Mouse (Mus musculus) regulatory T cell (primary cell): ENCODE measurements around the gene Olfr1052.
"Not testable (repeated sequence)": the region's sequence is repeated elsewhere in the genome, so short reads cannot be mapped to it uniquely, and the experiment has no call there.

ENCODE experiments used
- in situ Hi-C: fragments of 300-600 bp; cut with MboI, MseI; formaldehyde crosslinking; loops from one replicate; pipeline ENCODE4 v1.15.1; 2025; ENCODE audit warnings: high pct_unique_total_duplicates

Olfr1052 gene

DNA sequence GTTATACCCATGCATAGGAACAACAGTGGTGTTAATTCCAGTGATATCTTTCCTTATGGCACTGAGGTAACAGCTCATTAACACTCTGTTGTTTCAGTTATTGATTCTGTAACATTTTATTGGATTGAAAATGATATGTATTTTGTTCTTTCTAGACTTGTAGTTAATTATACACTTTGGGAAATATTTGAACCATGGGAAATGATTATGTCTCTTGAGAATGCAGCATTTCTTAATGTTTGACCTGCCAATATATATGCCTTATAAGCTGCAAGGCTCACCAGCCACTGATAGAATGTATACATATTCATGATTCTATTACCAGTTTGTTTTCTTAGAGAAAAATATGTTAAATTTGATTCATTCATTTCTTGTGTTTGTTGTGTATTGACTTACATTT lies at the start of gene Olfr1052:
TSS of gene Olfr1052 (plus strand) at position 301 of the 400 bp plus-strand sequence.
- in situ Hi-C loops: no loop called here

DNA sequence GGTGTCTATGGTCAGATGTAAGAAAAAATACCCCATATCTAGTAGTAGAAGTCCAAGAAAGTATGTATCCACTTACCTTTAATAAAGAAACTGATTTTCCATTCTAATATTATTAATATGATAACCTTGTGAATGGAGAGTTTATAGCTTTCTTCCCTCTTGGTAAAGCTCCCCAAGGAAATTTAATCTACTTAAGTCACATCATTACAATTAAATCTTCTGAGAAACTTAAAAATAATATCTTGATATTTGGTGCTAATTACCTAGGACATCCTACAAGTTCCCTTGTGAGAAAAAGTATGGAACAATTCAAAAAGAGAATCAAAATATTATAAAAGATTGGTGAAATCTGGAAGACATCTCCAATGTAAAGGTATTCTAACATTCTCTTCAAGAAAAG lies 34.0 kb upstream of the Olfr1052 start, which contains the start of gene Olfr1049:
TSS of gene Olfr1049 (minus strand) at position 101 of the 400 bp plus-strand sequence.
- in situ Hi-C loops: not testable (repeated sequence)

GRCm38 (mm10) chr2:86278988-86279387 lies 13.3 kb upstream of the Olfr1052 start, which contains the start of gene Olfr1051:
Gene Olfr1051 (minus strand): TSS chr2:86279088.
- in situ Hi-C loops: not testable (repeated sequence)

- in situ Hi-C loops: no loop called here
These were observed 22.9 kb downstream of the Olfr1052 start, which contains the start of gene Olfr1053 for GRCm38 (mm10) chr2:86315184-86315583. Gene Olfr1053 (minus strand): TSS chr2:86315284.

DNA sequence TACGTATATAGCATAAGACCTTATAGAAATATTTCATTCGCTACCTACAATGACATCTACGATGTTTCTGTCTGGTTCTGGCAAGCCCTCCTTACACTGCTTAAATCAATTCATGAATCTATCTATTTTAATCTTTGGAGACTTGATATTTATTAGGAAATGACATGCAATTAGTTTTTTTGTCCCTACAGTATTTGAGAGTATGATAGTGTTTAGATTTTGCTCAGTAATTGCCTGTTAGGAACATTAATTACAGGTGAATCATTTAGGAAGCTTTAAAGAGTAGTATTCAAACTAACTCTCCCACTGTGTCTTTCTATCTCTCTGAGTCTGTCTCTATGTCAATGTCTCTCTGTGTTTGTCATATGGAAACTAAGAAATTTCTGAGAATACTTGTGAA lies 43.1 kb downstream of the Olfr1052 start, which contains the start of gene Olfr1054:
TSS of gene Olfr1054 (minus strand) at position 101 of the 400 bp plus-strand sequence.
- in situ Hi-C loops: no loop called here
